Mouse (Mus musculus): ENCODE measurements at regions not wholly inside any gene's neighbourhood (a gene's known extent, or its start where the extent isn't known, plus 50 kb on each side); places are given as distances from the start of the nearest gene placed in this dataset.

GRCm38 (mm10) chr1:41055761-41056160 lies 250.4 kb downstream of the Tmem182 start:
- no peak for DNase-seq (ENCODE audit: extremely low spot score, low spot score)

- no peak for DNase-seq (ENCODE audit: extremely low spot score, low spot score)
Observed at GRCm38 (mm10) chr1:41065130-41065529, 259.7 kb downstream of the Tmem182 start.

GRCm38 (mm10) chr1:41104869-41105268 lies 299.5 kb downstream of the Tmem182 start:
- no peak for DNase-seq (ENCODE audit: extremely low spot score, low spot score)

- DNase-seq (ENCODE audit: extremely low spot score, low spot score), result no peak
Observed at GRCm38 (mm10) chr1:41121636-41122175, 316.3 kb downstream of the Tmem182 start.

- DNase-seq (ENCODE audit: extremely low spot score, low spot score), result peak; percentile 23
Observed at GRCm38 (mm10) chr1:41131410-41131809, 326.0 kb downstream of the Tmem182 start.

- no peak for DNase-seq (ENCODE audit: extremely low spot score, low spot score)
Observed at GRCm38 (mm10) chr1:41133143-41133542, 327.7 kb downstream of the Tmem182 start.

GRCm38 (mm10) chr1:41133946-41134345 lies 328.5 kb downstream of the Tmem182 start:
- DNase-seq (ENCODE audit: extremely low spot score, low spot score), result no peak

- DNase-seq (ENCODE audit: extremely low spot score, low spot score), result no peak
Observed at GRCm38 (mm10) chr1:41139725-41140124, 334.3 kb downstream of the Tmem182 start.

- no peak for DNase-seq (ENCODE audit: extremely low spot score, low spot score)
Observed at GRCm38 (mm10) chr1:41140542-41140941, 335.1 kb downstream of the Tmem182 start.

- DNase-seq (ENCODE audit: extremely low spot score, low spot score), result no peak
Observed at GRCm38 (mm10) chr1:41141992-41142391, 336.6 kb downstream of the Tmem182 start.

- DNase-seq (ENCODE audit: extremely low spot score, low spot score), result no peak
Observed at GRCm38 (mm10) chr1:41152516-41152915, 347.1 kb downstream of the Tmem182 start.

GRCm38 (mm10) chr1:41153174-41153999 lies 348.0 kb downstream of the Tmem182 start:
- no peak for DNase-seq (ENCODE audit: extremely low spot score, low spot score)

- DNase-seq (ENCODE audit: extremely low spot score, low spot score), result no peak
Observed at GRCm38 (mm10) chr1:41154198-41154597, 348.8 kb downstream of the Tmem182 start.

GRCm38 (mm10) chr1:41156946-41157345 lies 351.5 kb downstream of the Tmem182 start:
- no peak for DNase-seq (ENCODE audit: extremely low spot score, low spot score)

- DNase-seq (ENCODE audit: extremely low spot score, low spot score), result peak; percentile 21
Observed at GRCm38 (mm10) chr1:41157651-41158513, 352.5 kb downstream of the Tmem182 start.

GRCm38 (mm10) chr1:41165878-41166786 lies 360.7 kb downstream of the Tmem182 start:
- DNase-seq (ENCODE audit: extremely low spot score, low spot score), result no peak

- no peak for DNase-seq (ENCODE audit: extremely low spot score, low spot score)
Observed at GRCm38 (mm10) chr1:41166787-41167420, 361.5 kb downstream of the Tmem182 start.

- DNase-seq (ENCODE audit: extremely low spot score, low spot score), result no peak
Observed at GRCm38 (mm10) chr1:41186991-41187390, 381.6 kb downstream of the Tmem182 start.

GRCm38 (mm10) chr1:41212876-41213275 lies 407.5 kb downstream of the Tmem182 start:
- DNase-seq (ENCODE audit: extremely low spot score, low spot score), result no peak

- DNase-seq (ENCODE audit: extremely low spot score, low spot score), result no peak
Observed at GRCm38 (mm10) chr1:41225851-41226250, 420.4 kb downstream of the Tmem182 start.
